Mouse (Mus musculus): ENCODE data around the gene Pdp2. TPM values are rescaled to one million over a fixed set of nuclear protein-coding genes. Genes with fewer than 3 reads are reported as not detected.

Gene Pdp2
- 4.9 and 5.0 TPM in 2 replicates for polyA plus RNA-seq (2012; rRNA removed)
- 9.3 and 9.7 TPM in 2 replicates for polyA plus RNA-seq (2014; fragmentation: Nextera tagmentation; extraction: Ambion mirVana)

DNA sequence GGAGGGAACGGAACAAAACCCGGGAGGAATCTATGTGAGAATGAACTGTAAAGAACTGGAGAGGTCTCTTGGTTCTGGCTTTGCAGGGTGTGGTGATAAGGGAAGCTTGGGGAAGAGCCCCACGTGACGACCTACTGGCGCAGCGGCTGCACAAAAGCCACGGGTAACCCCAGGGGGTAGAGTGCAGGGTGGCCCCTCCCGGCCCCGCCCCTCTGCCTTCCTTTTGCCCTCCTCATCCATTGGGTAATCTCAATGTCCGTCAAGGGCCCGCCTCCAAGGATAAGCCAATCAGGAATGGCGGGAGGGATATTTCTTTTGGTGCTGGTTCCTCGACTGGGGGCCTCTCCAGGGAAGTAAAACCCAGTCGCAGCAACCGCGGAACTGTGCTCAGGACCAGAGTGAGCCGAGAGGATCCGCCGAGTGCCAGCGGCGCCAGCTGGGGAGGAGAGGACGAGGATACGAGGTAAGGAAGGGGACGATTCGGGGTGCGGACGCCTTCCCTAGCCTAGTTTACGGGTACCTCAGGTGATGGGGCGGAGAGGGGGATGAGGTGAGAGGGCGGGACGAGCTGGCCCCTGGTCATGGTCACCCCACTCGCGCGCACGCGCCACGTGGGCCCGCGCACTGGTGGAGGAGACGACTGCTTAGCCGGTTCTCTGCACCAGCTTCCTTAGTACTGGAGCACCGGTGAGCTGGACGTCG lies at the start of gene Pdp2:
Gene Pdp2 (plus strand): TSS at position 319 of the 702 bp plus-strand sequence.
- WGBS, result under 1% methylated on average over 38 of the region's 44 CpGs
- peak within 1 kb of the TSS; percentile 73 for H3K4me3 ChIP-seq (replicated peaks; ENCODE audit: low read length)
- H3K27ac ChIP-seq (replicated peaks; ENCODE audit: low read depth, low read length), result peak within 1 kb of the TSS; percentile 83
- ATAC-seq (ENCODE audit: low FRiP score, low read depth) (peak; percentile 97), DNase-seq (ENCODE audit: low spot score) (peak; percentile 94)
- peaks cover 7% of the 10 kb centered on the region for H3K4me1 ChIP-seq (ENCODE audit: control insufficient read depth, insufficient read depth, low read length)
- H3K9ac ChIP-seq (ENCODE audit: low read depth, low read length, severe bottlenecking), result peak within 1 kb of the TSS; percentile 73
- H3K4me2 ChIP-seq (replicated peaks; ENCODE audit: low read depth, low read length, severe bottlenecking), result peak within 1 kb of the TSS; percentile 85
- 0 out of 2 replicates have a peak, but pooled peaks have one; percentile 9 for TF ChIP-seq POLR2A (IDR thresholded peaks at IDR 0.05; ENCODE audit: borderline replicate concordance, extremely low read depth, insufficient read depth, insufficient read length)
- H3K9me3 ChIP-seq (ENCODE audit: control insufficient read depth, low read length), result no peaks in the 10 kb centered on the region
- H3K27me3 ChIP-seq (ENCODE audit: control insufficient read depth, insufficient read depth, low read length), result no peaks in the 10 kb centered on the region
- peaks cover 27% of the 10 kb centered on the region for H3K36me3 ChIP-seq (ENCODE audit: control insufficient read depth, insufficient read depth, low read length)

DNA sequence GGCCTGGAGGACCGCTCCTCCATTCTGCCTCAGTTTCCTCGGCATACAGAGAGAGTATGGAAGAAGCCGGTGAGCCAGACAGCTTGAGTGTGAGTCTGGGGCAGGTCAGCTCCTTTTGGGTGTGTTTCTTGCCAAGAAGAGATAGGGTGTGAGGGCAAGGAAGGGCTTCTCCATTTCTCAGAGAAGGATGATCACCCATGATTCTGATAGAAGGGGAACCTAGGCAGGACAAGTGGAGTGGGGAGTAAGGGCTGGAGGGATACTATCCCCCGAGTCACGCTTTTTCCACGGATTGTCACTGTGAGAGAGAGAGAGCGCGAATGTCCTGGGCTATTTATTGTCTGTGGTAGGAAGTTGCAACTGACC lies 49.8 kb upstream of the Pdp2 start:
- Histone ChIP-seq H3K36me3 (ENCODE audit: control insufficient read depth, insufficient read depth, low read length) (no peaks in the 10 kb centered on the region), H3K9ac (ENCODE audit: low read depth, low read length, severe bottlenecking) (0 out of 2 replicates have a peak overlapping the region, but pooled peaks have one; percentile 41), H3K4me3 (replicated peaks; ENCODE audit: low read length) (peak overlapping the region; percentile 41), H3K27ac (replicated peaks; ENCODE audit: low read depth, low read length) (no peak overlapping the region), H3K9me3 (ENCODE audit: control insufficient read depth, low read length) (no peaks in the 10 kb centered on the region), H3K27me3 (ENCODE audit: control insufficient read depth, insufficient read depth, low read length) (peaks cover 48% of the 10 kb centered on the region), H3K4me1 (ENCODE audit: control insufficient read depth, insufficient read depth, low read length) (0 out of 2 replicates have a peak, but pooled peaks cover 8% of the 10 kb centered on the region), H3K4me2 (replicated peaks; ENCODE audit: low read depth, low read length, severe bottlenecking) (peak overlapping the region; percentile 85)
- DNase-seq (ENCODE audit: low spot score) (no peak), ATAC-seq (ENCODE audit: low FRiP score, low read depth) (no peak)
- no peak for TF ChIP-seq POLR2A (IDR thresholded peaks at IDR 0.05; ENCODE audit: borderline replicate concordance, extremely low read depth, insufficient read depth, insufficient read length)
- 14% methylated on average over 8 of the region's 8 CpGs for WGBS

DNA sequence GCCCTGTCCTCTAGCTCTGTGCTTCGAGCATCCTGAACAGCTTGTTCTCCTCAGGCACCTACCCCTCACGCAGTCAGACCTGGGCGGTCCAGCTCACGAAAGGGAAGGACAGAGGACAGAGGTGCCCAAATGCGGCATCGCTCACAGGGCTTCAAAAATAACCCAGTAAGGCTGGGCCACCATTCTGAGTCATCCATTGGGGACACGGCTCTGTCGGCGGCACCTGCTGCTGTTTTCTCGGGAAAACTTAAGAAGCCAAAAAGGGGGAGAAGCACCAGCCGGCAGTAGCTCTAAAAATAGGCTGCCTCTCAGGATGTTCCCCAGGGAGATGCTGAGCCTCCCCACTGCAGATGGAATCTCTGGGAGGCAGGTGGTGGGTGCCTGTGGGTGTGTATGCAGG lies 49.1 kb upstream of the Pdp2 start:
- TF ChIP-seq POLR2A (IDR thresholded peaks at IDR 0.05; ENCODE audit: borderline replicate concordance, extremely low read depth, insufficient read depth, insufficient read length), result no peak
- peaks cover 48% of the 10 kb centered on the region for H3K27me3 ChIP-seq (ENCODE audit: control insufficient read depth, insufficient read depth, low read length)
- no peaks in the 10 kb centered on the region for H3K9me3 ChIP-seq (ENCODE audit: control insufficient read depth, low read length)
- no peak overlapping the region for H3K4me3 ChIP-seq (replicated peaks; ENCODE audit: low read length)
- H3K27ac ChIP-seq (replicated peaks; ENCODE audit: low read depth, low read length), result no peak overlapping the region
- no peak overlapping the region for H3K9ac ChIP-seq (ENCODE audit: low read depth, low read length, severe bottlenecking)
- H3K36me3 ChIP-seq (ENCODE audit: control insufficient read depth, insufficient read depth, low read length), result no peaks in the 10 kb centered on the region
- no peak for DNase-seq (ENCODE audit: low spot score)
- WGBS, result 17% methylated on average over 11 of the region's 11 CpGs
- ATAC-seq (ENCODE audit: low FRiP score, low read depth), result no peak
- H3K4me2 ChIP-seq (replicated peaks; ENCODE audit: low read depth, low read length, severe bottlenecking), result no peak overlapping the region
- H3K4me1 ChIP-seq (ENCODE audit: control insufficient read depth, insufficient read depth, low read length), result 0 out of 2 replicates have a peak, but pooled peaks cover 8% of the 10 kb centered on the region

DNA sequence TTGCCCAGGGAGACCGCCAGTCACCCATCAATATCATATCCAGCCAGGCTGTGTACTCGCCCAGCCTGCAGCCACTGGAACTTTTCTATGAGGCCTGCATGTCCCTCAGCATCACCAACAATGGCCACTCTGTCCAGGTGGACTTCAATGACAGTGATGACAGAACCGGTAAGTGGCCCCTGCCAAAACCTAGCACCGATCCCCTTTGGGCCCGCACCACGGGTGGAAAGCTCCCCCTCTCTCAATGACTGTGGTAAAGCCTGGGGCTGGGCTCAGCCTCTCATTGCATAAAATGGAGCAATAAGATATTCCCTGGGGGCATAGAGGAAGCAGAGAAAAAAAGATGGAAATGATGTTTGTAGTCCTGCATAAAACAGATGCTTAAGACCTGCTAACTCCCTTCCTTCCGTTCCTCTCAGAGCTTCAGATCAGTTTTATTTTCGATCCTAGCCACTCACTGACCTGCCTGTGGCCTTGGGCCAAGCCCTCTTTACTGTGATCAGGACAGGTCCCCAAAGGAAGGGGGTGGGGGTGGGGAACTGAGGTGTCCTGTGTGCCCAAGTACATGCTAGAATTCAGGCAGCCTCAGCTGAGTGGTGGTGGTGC lies 47.7 kb upstream of the Pdp2 start:
- Histone ChIP-seq H3K4me1 (ENCODE audit: control insufficient read depth, insufficient read depth, low read length) (0 out of 2 replicates have a peak, but pooled peaks cover 8% of the 10 kb centered on the region), H3K9ac (ENCODE audit: low read depth, low read length, severe bottlenecking) (no peak overlapping the region), H3K4me3 (replicated peaks; ENCODE audit: low read length) (no peak overlapping the region), H3K4me2 (replicated peaks; ENCODE audit: low read depth, low read length, severe bottlenecking) (no peak overlapping the region), H3K27me3 (ENCODE audit: control insufficient read depth, insufficient read depth, low read length) (peaks cover 48% of the 10 kb centered on the region), H3K9me3 (ENCODE audit: control insufficient read depth, low read length) (no peaks in the 10 kb centered on the region), H3K36me3 (ENCODE audit: control insufficient read depth, insufficient read depth, low read length) (no peaks in the 10 kb centered on the region), H3K27ac (replicated peaks; ENCODE audit: low read depth, low read length) (no peak overlapping the region)
- TF ChIP-seq POLR2A (IDR thresholded peaks at IDR 0.05; ENCODE audit: borderline replicate concordance, extremely low read depth, insufficient read depth, insufficient read length), result no peak
- DNase-seq (ENCODE audit: low spot score), result no peak
- no peak for ATAC-seq (ENCODE audit: low FRiP score, low read depth)
- WGBS, result 74% methylated on average over 8 of the region's 8 CpGs

DNA sequence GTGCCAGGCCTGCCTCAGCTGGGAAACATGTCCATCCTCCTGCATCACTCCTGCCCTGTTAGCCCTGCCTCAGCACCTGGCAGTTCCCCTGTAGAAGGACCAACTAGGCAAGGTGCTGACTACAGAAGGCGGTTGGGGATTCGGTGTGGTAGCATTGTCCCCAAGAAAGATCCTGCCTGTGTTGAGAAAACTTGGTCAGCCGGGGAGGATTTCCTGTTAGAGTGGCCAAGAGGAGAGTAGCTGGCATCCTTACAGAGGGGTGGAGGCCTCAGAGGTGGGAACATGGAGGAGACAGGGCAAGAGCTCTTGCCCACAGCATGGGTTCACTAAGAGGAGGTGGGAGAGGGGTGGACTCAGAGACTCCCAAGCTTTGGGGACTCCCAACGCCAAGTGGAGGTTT lies 36.1 kb upstream of the Pdp2 start:
- Histone ChIP-seq H3K4me2 (replicated peaks; ENCODE audit: low read depth, low read length, severe bottlenecking) (no peak overlapping the region), H3K4me1 (ENCODE audit: control insufficient read depth, insufficient read depth, low read length) (no peaks in the 10 kb centered on the region), H3K27ac (replicated peaks; ENCODE audit: low read depth, low read length) (no peak overlapping the region), H3K27me3 (ENCODE audit: control insufficient read depth, insufficient read depth, low read length) (no peaks in the 10 kb centered on the region), H3K9me3 (ENCODE audit: control insufficient read depth, low read length) (no peaks in the 10 kb centered on the region), H3K4me3 (replicated peaks; ENCODE audit: low read length) (no peak overlapping the region), H3K9ac (ENCODE audit: low read depth, low read length, severe bottlenecking) (no peak overlapping the region), H3K36me3 (ENCODE audit: control insufficient read depth, insufficient read depth, low read length) (no peaks in the 10 kb centered on the region)
- ATAC-seq (ENCODE audit: low FRiP score, low read depth), result no peak
- no peak for TF ChIP-seq POLR2A (IDR thresholded peaks at IDR 0.05; ENCODE audit: borderline replicate concordance, extremely low read depth, insufficient read depth, insufficient read length)
- 85% methylated on average over 4 of the region's 4 CpGs for WGBS
- DNase-seq (ENCODE audit: low spot score), result no peak

All from limb, embryonic 14.5 days (tissue).